Mouse (Mus musculus): ENCODE measurements around the gene Plscr1. TPM values are rescaled to one million over a fixed set of nuclear protein-coding genes. Genes with fewer than 3 reads are reported as not detected.

The Plscr1 gene
- polyA plus RNA-seq, 1 experiment = 21.4 TPM

DNA sequence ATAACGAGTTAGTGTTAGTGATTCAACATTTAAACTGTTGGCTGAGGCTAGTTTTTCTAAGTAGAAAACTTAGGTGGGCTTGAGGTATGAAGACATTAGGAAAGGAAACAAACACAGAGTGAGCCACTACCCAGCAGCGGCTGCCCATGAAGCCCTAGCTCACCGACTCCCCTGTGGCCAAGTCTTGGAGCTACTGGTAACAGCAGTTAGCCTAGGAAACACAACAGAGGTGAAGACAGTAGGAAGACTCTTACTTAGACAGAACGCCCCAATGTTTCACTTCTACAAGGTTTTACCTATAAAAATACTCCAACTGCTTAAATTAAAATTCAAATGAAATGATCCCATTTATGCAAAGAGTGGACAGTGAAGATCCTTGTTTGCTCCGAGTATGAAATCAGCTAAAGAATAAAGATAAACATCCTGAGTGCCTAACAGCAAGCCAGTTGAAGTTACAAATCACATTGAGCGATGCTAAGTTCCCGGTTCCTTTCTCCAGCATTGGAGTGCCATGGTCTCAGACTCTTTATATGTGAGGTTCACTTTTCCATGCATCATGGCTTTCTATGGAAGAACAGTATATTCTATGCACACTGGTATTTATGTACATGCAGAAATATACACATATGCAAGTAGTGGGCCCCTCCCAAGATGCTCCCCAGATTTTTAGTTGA lies 640 bp upstream of the Plscr1 start:
- WGBS = 66% methylated on average over 7 of the region's 7 CpGs
- no peak for TF ChIP-seq CTCF (IDR thresholded peaks at IDR 0.05; ENCODE audit: control insufficient read depth, insufficient read depth, low read length)
- TF ChIP-seq POLR2A (IDR thresholded peaks at IDR 0.05; ENCODE audit: borderline replicate concordance, control insufficient read depth, low read depth, low read length) = no peak
- no peak overlapping the region for H3K4me3 ChIP-seq (replicated peaks; ENCODE audit: control insufficient read depth, low read depth, low read length)
- no peak overlapping the region for H3K27ac ChIP-seq (ENCODE audit: control insufficient read depth, insufficient read depth, low read depth, low read length, poor library complexity)
- H3K4me1 ChIP-seq (ENCODE audit: control insufficient read depth, insufficient read depth, low read length) = no peaks in the 10 kb centered on the region; the same call in 1 of the 2 replicates

GRCm38 (mm10) chr9:92249987-92250772 lies 630 bp downstream of the Plscr1 start:
- TF ChIP-seq POLR2A (IDR thresholded peaks at IDR 0.05; ENCODE audit: borderline replicate concordance, control insufficient read depth, low read depth, low read length) = peak; percentile 59; the same call in 1 of the 2 replicates
- no peak for TF ChIP-seq CTCF (IDR thresholded peaks at IDR 0.05; ENCODE audit: control insufficient read depth, insufficient read depth, low read length)
- WGBS = under 1% methylated on average over 40 of the region's 40 CpGs
- no peaks in the 10 kb centered on the region; the same call in 1 of the 2 replicates for H3K4me1 ChIP-seq (ENCODE audit: control insufficient read depth, insufficient read depth, low read length)

DNA sequence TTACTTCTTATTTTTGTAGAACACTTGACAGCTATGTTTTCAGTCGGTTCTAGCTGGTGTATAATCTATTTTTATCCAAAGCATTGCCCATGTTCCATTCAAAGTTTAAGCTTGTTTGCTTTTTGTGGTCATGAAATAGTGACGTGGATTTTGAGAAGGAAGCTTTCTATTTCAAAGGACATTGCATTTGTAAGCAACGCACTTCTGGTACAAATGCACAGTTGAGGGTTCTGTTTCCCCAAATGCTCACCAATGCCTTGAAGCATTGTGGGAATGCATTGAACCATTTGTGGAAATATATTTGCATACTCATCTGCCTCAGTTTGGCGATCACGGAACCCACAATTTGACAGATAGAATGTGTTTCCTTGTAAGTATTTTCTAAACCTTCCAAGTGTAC lies 3.2 kb downstream of the Plscr1 start:
- 2% methylated on average over 5 of the region's 5 CpGs for WGBS
- TF ChIP-seq POLR2A (IDR thresholded peaks at IDR 0.05; ENCODE audit: borderline replicate concordance, control insufficient read depth, low read depth, low read length) (no peak), CTCF (IDR thresholded peaks at IDR 0.05; ENCODE audit: control insufficient read depth, insufficient read depth, low read length) (no peak)
- Histone ChIP-seq H3K4me1 (ENCODE audit: control insufficient read depth, insufficient read depth, low read length) (no peaks in the 10 kb centered on the region; the same call in 1 of the 2 replicates), H3K27ac (ENCODE audit: control insufficient read depth, insufficient read depth, low read depth, low read length, poor library complexity) (no peak overlapping the region), H3K4me3 (replicated peaks; ENCODE audit: control insufficient read depth, low read depth, low read length) (peak overlapping the region; percentile 12)

More at GRCm38 (mm10) chr9:92249987-92250772, 630 bp downstream of the Plscr1 start:
- H3K27ac ChIP-seq (ENCODE audit: control insufficient read depth, insufficient read depth, low read depth, low read length, poor library complexity) = peak overlapping the region; percentile 97
- H3K4me3 ChIP-seq (replicated peaks; ENCODE audit: control insufficient read depth, low read depth, low read length) = peak overlapping the region; percentile 99

GRCm38 (mm10) chr9:92253585-92254321 lies 4.2 kb downstream of the Plscr1 start:
- 66% methylated on average over 10 of the region's 10 CpGs for whole genome bisulfite sequencing
- Histone ChIP-seq H3K4me3 (replicated peaks; ENCODE audit: control insufficient read depth, low read depth, low read length) (peak overlapping the region; percentile 24), H3K4me1 (ENCODE audit: control insufficient read depth, insufficient read depth, low read length) (no peaks in the 10 kb centered on the region; the same call in 1 of the 2 replicates), H3K27ac (ENCODE audit: control insufficient read depth, insufficient read depth, low read depth, low read length, poor library complexity) (no peak overlapping the region)
- TF ChIP-seq POLR2A (IDR thresholded peaks at IDR 0.05; ENCODE audit: borderline replicate concordance, control insufficient read depth, low read depth, low read length) = no peak
- no peak for TF ChIP-seq CTCF (IDR thresholded peaks at IDR 0.05; ENCODE audit: control insufficient read depth, insufficient read depth, low read length)

- no peak overlapping the region for H3K4me3 ChIP-seq (replicated peaks; ENCODE audit: control insufficient read depth, low read depth, low read length)
- WGBS = 65% methylated on average over 7 of the region's 7 CpGs
Measured at GRCm38 (mm10) chr9:92260481-92261159, 11.1 kb downstream of the Plscr1 start.

GRCm38 (mm10) chr9:92265719-92266118 lies 16.2 kb downstream of the Plscr1 start:
- Histone ChIP-seq H3K4me3 (replicated peaks; ENCODE audit: control insufficient read depth, low read depth, low read length) (peak overlapping the region; percentile 45), H3K4me1 (ENCODE audit: control insufficient read depth, insufficient read depth, low read length) (peaks cover 2% of the 10 kb centered on the region; the same call in 1 of the 2 replicates), H3K27ac (ENCODE audit: control insufficient read depth, insufficient read depth, low read depth, low read length, poor library complexity) (no peak overlapping the region)
- TF ChIP-seq CTCF (IDR thresholded peaks at IDR 0.05; ENCODE audit: control insufficient read depth, insufficient read depth, low read length) (no peak), POLR2A (IDR thresholded peaks at IDR 0.05; ENCODE audit: borderline replicate concordance, control insufficient read depth, low read depth, low read length) (no peak)
- 52% methylated on average over 4 of the region's 4 CpGs for WGBS

More at GRCm38 (mm10) chr9:92260481-92261159, 11.1 kb downstream of the Plscr1 start:
- no peaks in the 10 kb centered on the region; the same call in 1 of the 2 replicates for H3K4me1 ChIP-seq (ENCODE audit: control insufficient read depth, insufficient read depth, low read length)
- TF ChIP-seq CTCF (IDR thresholded peaks at IDR 0.05; ENCODE audit: control insufficient read depth, insufficient read depth, low read length) (no peak), POLR2A (IDR thresholded peaks at IDR 0.05; ENCODE audit: borderline replicate concordance, control insufficient read depth, low read depth, low read length) (no peak)
- H3K27ac ChIP-seq (ENCODE audit: control insufficient read depth, insufficient read depth, low read depth, low read length, poor library complexity) = no peak overlapping the region

GRCm38 (mm10) chr9:92266558-92267171 lies 17.1 kb downstream of the Plscr1 start:
- Histone ChIP-seq H3K27ac (ENCODE audit: control insufficient read depth, insufficient read depth, low read depth, low read length, poor library complexity) (no peak overlapping the region), H3K4me1 (ENCODE audit: control insufficient read depth, insufficient read depth, low read length) (peaks cover 2% of the 10 kb centered on the region; the same call in 1 of the 2 replicates), H3K4me3 (replicated peaks; ENCODE audit: control insufficient read depth, low read depth, low read length) (no peak overlapping the region)
- 86% methylated on average over 8 of the region's 8 CpGs for WGBS
- TF ChIP-seq CTCF (IDR thresholded peaks at IDR 0.05; ENCODE audit: control insufficient read depth, insufficient read depth, low read length) = no peak
- no peak for TF ChIP-seq POLR2A (IDR thresholded peaks at IDR 0.05; ENCODE audit: borderline replicate concordance, control insufficient read depth, low read depth, low read length)
